Mouse (Mus musculus): ENCODE measurements at regions not wholly inside any gene's neighbourhood (a gene's known extent, or its start where the extent isn't known, plus 50 kb on each side); places are given as distances from the start of the nearest gene placed in this dataset.

DNA sequence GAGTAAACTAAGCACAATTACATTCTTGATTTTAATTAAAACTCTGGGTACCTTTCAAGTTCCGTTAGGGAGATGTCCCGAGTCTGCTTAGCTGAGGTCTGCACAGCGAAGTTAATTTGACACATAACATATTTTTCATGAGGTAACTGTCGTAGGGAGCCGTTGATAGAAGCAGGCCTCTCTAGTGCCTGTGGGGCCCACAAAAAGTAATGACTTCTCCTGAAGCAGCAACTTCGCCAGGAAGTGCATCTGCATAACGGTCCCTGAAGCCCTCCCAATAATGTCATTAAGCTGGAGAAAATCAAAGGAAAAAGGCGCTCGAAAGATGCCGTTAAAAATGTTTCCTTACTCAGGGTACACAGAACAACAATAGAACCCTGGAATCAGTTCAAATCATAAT, 410.7 kb upstream of the Tmpo start:
- H3K36me3 ChIP-seq (ENCODE audit: insufficient read depth, low read length) = no peaks in the 10 kb centered on the region
- H3K27ac ChIP-seq (ENCODE audit: low read length) = no peak overlapping the region
- H3K9me3 ChIP-seq (ENCODE audit: low read length) = no peaks in the 10 kb centered on the region
- no peak overlapping the region for H3K4me3 ChIP-seq (ENCODE audit: low read length)
- 0 out of 2 replicates have a peak, but pooled peaks cover 4% of the 10 kb centered on the region for H3K4me1 ChIP-seq (ENCODE audit: insufficient read depth, low read length)
- no peaks in the 10 kb centered on the region for H3K27me3 ChIP-seq (ENCODE audit: insufficient read depth, low read length)
- no peak for ATAC-seq (ENCODE audit: low FRiP score, low TSS enrichment)
- WGBS = 38% methylated on average over 10 of the region's 10 CpGs
- no peak overlapping the region for H3K4me2 ChIP-seq (replicated peaks; ENCODE audit: low read depth, low read length)
- no peak overlapping the region for H3K9ac ChIP-seq (replicated peaks; ENCODE audit: low read length)

DNA sequence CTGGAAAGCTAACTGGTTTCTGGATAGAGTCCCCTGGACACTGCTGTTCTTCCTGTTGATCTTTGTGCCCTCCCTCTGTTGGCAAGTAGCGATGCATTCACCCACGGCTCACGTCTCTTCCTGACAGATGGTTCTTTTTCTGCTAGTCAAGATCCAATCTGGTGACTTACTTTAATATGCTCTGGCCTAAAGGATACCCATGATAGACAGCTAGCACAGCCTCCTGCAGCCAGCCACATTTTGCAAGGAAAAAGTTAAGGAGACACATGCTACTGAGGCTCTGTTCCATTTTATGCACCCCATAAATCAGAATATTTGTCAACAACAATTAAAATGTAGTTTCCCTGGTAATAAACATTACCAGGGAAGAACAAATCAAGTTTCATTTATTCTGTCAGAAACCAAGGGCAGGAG, 410.3 kb upstream of the Tmpo start:
- no peak overlapping the region for H3K9ac ChIP-seq (replicated peaks; ENCODE audit: low read length)
- H3K9me3 ChIP-seq (ENCODE audit: low read length) = no peaks in the 10 kb centered on the region
- no peaks in the 10 kb centered on the region for H3K36me3 ChIP-seq (ENCODE audit: insufficient read depth, low read length)
- H3K4me2 ChIP-seq (replicated peaks; ENCODE audit: low read depth, low read length) = no peak overlapping the region
- no peak overlapping the region for H3K4me3 ChIP-seq (ENCODE audit: low read length)
- ATAC-seq (ENCODE audit: low FRiP score, low TSS enrichment) = no peak
- no peak overlapping the region for H3K27ac ChIP-seq (ENCODE audit: low read length)
- WGBS = 12% methylated on average over 3 of the region's 3 CpGs
- 0 out of 2 replicates have a peak, but pooled peaks cover 4% of the 10 kb centered on the region for H3K4me1 ChIP-seq (ENCODE audit: insufficient read depth, low read length)
- no peaks in the 10 kb centered on the region for H3K27me3 ChIP-seq (ENCODE audit: insufficient read depth, low read length)

- Histone ChIP-seq H3K9ac (replicated peaks; ENCODE audit: low read length) (no peak overlapping the region), H3K4me3 (ENCODE audit: low read length) (no peak overlapping the region), H3K36me3 (ENCODE audit: insufficient read depth, low read length) (no peaks in the 10 kb centered on the region), H3K27me3 (ENCODE audit: insufficient read depth, low read length) (no peaks in the 10 kb centered on the region), H3K9me3 (ENCODE audit: low read length) (no peaks in the 10 kb centered on the region), H3K27ac (ENCODE audit: low read length) (no peak overlapping the region), H3K4me1 (ENCODE audit: insufficient read depth, low read length) (peaks cover 6% of the 10 kb centered on the region; the same call in 1 of the 2 replicates), H3K4me2 (replicated peaks; ENCODE audit: low read depth, low read length) (no peak overlapping the region)
- WGBS = 91% methylated on average over 3 of the region's 3 CpGs
- ATAC-seq (ENCODE audit: low FRiP score, low TSS enrichment) = no peak
Observed at GRCm38 (mm10) chr10:91583204-91583603, 402.1 kb upstream of the Tmpo start.

DNA sequence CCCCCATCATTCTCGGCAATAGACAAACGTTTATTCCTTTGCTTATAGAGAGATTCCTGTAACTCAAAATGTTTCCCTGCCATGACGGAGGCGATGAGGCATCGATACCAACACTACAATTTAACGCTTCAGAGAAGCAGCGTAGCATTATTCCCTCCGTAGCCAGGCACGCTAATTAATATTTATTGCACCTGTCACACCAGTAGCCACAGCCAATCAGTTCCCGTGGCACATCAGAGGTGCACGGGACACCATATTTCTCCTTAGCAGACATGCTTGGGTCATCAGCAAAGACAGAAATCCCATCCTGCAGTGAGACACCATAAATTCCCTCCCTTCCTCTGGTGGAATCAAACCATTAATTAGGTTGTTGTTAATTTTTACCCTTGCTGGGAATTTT, 399.8 kb upstream of the Tmpo start:
- peak overlapping the region; percentile 45 for H3K4me2 ChIP-seq (replicated peaks; ENCODE audit: low read depth, low read length)
- WGBS = 25% methylated on average over 11 of the region's 11 CpGs
- H3K4me3 ChIP-seq (ENCODE audit: low read length) = peak overlapping the region; percentile 5; the same call in 1 of the 2 replicates
- peak; percentile 70; the same call in 1 of the 2 replicates for ATAC-seq (ENCODE audit: low FRiP score, low TSS enrichment)
- no peak overlapping the region for H3K27ac ChIP-seq (ENCODE audit: low read length)
- no peaks in the 10 kb centered on the region for H3K36me3 ChIP-seq (ENCODE audit: insufficient read depth, low read length)
- H3K27me3 ChIP-seq (ENCODE audit: insufficient read depth, low read length) = no peaks in the 10 kb centered on the region
- peaks cover 6% of the 10 kb centered on the region; the same call in 1 of the 2 replicates for H3K4me1 ChIP-seq (ENCODE audit: insufficient read depth, low read length)
- H3K9me3 ChIP-seq (ENCODE audit: low read length) = no peaks in the 10 kb centered on the region
- no peak overlapping the region for H3K9ac ChIP-seq (replicated peaks; ENCODE audit: low read length)

DNA sequence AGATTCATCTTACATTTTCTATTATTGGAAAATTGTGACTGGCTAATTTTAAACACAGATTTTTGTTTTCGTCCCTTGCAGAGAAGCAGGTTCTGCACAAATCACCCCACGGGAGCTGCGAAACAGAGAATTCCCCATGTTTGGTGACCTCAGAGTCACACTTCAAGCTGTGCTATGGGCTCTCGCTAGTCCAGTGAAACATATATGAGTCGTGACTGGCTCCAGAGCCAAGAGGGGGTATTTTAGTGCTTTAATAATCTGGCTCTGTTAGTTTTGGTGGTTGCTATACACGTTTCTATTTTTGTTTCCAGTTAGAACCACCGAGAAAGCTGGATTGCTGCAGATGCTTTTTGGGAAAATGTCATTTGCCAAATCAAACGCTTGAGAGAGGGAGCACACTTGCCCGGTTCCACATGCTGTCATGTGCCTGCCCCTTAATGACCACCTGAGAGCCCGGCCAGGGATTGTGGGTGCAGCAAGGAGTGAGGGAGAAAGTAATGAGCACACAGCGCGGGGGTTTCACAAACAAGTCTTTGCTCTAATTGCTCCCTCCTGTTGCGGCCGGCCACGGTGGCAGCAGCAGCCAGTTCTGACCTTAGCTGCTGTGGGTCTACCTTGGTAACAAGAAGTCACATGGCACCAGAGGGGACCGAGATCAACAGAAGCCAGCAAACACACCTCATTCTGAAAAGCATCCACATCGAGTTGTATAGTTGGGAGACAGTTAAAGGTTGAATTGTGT, 394.4 kb upstream of the Tmpo start:
- Histone ChIP-seq H3K9me3 (ENCODE audit: low read length) (no peaks in the 10 kb centered on the region), H3K4me3 (ENCODE audit: low read length) (no peak overlapping the region), H3K4me2 (replicated peaks; ENCODE audit: low read depth, low read length) (no peak overlapping the region), H3K36me3 (ENCODE audit: insufficient read depth, low read length) (no peaks in the 10 kb centered on the region), H3K27me3 (ENCODE audit: insufficient read depth, low read length) (no peaks in the 10 kb centered on the region), H3K4me1 (ENCODE audit: insufficient read depth, low read length) (no peaks in the 10 kb centered on the region; the same call in 1 of the 2 replicates), H3K27ac (ENCODE audit: low read length) (no peak overlapping the region), H3K9ac (replicated peaks; ENCODE audit: low read length) (no peak overlapping the region)
- ATAC-seq (ENCODE audit: low FRiP score, low TSS enrichment) = peak; percentile 42; the same call in 1 of the 2 replicates
- 66% methylated on average over 17 of the region's 17 CpGs for WGBS

- peaks cover 2% of the 10 kb centered on the region; the same call in 1 of the 2 replicates for H3K4me1 ChIP-seq (ENCODE audit: insufficient read depth, low read length)
- H3K4me3 ChIP-seq (ENCODE audit: low read length) = no peak overlapping the region
- H3K9ac ChIP-seq (replicated peaks; ENCODE audit: low read length) = no peak overlapping the region
- no peak overlapping the region for H3K4me2 ChIP-seq (replicated peaks; ENCODE audit: low read depth, low read length)
- no peaks in the 10 kb centered on the region for H3K9me3 ChIP-seq (ENCODE audit: low read length)
- ATAC-seq (ENCODE audit: low FRiP score, low TSS enrichment) = no peak
- H3K36me3 ChIP-seq (ENCODE audit: insufficient read depth, low read length) = no peaks in the 10 kb centered on the region
- H3K27me3 ChIP-seq (ENCODE audit: insufficient read depth, low read length) = no peaks in the 10 kb centered on the region
- 78% methylated on average over 7 of the region's 7 CpGs for WGBS
- peak overlapping the region; percentile 8; the same call in 1 of the 2 replicates for H3K27ac ChIP-seq (ENCODE audit: low read length)
Observed at GRCm38 (mm10) chr10:91572796-91573195, 391.7 kb upstream of the Tmpo start.

DNA sequence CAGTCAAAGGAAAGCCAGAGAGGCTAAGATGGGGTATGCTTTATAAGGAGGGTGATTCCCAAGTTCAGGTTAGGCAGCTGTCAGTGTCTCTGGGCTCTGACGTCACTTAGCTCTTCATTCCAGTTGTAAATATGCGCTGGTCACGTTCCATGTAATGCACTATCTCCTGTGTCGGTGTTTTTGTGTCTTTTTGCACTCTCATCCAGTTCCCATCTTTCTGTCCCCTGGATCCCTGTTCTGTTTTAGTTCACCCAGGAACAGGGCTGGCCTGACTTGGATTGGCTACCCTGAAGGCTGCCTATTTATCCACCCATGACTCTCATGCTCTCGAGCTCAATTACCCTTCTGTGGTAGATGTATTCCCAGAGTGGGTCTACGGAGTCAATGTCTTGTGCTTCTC, 387.9 kb upstream of the Tmpo start:
- H3K4me1 ChIP-seq (ENCODE audit: insufficient read depth, low read length) = peaks cover 2% of the 10 kb centered on the region; the same call in 1 of the 2 replicates
- no peak overlapping the region for H3K4me3 ChIP-seq (ENCODE audit: low read length)
- ATAC-seq (ENCODE audit: low FRiP score, low TSS enrichment) = no peak
- H3K27ac ChIP-seq (ENCODE audit: low read length) = no peak overlapping the region
- no peaks in the 10 kb centered on the region for H3K9me3 ChIP-seq (ENCODE audit: low read length)
- WGBS = 68% methylated on average over 6 of the region's 6 CpGs
- no peak overlapping the region for H3K9ac ChIP-seq (replicated peaks; ENCODE audit: low read length)
- H3K36me3 ChIP-seq (ENCODE audit: insufficient read depth, low read length) = no peaks in the 10 kb centered on the region
- H3K27me3 ChIP-seq (ENCODE audit: insufficient read depth, low read length) = no peaks in the 10 kb centered on the region
- H3K4me2 ChIP-seq (replicated peaks; ENCODE audit: low read depth, low read length) = no peak overlapping the region

- H3K36me3 ChIP-seq (ENCODE audit: insufficient read depth, low read length) = no peaks in the 10 kb centered on the region
- no peak for ATAC-seq (ENCODE audit: low FRiP score, low TSS enrichment)
- no peak overlapping the region for H3K9ac ChIP-seq (replicated peaks; ENCODE audit: low read length)
- no peaks in the 10 kb centered on the region for H3K27me3 ChIP-seq (ENCODE audit: insufficient read depth, low read length)
- no peak overlapping the region for H3K4me3 ChIP-seq (ENCODE audit: low read length)
- no peaks in the 10 kb centered on the region for H3K9me3 ChIP-seq (ENCODE audit: low read length)
- H3K27ac ChIP-seq (ENCODE audit: low read length) = no peak overlapping the region
- WGBS = 64% methylated on average over 7 of the region's 7 CpGs
- H3K4me1 ChIP-seq (ENCODE audit: insufficient read depth, low read length) = 0 out of 2 replicates have a peak, but pooled peaks cover 2% of the 10 kb centered on the region
- H3K4me2 ChIP-seq (replicated peaks; ENCODE audit: low read depth, low read length) = no peak overlapping the region
Observed at GRCm38 (mm10) chr10:91566116-91566774, 385.1 kb upstream of the Tmpo start.

DNA sequence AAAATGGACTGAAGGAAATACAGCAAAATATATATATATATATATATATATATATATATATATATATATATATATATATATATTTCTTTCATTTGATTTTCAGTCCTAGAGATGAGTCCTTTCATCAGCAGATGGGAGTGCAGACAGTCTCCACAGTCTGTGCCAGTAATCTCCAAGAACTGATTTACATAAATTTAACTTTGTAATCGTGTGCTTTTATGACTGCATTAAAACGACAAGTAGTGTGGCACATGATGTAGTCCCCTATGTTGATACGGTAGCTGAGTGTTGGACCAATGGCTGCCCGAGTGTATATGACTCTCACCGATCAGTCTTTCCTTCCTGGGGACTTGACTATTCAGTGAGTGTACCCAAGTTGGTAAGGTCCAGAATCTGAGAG, 378.2 kb upstream of the Tmpo start:
- Histone ChIP-seq H3K27me3 (ENCODE audit: insufficient read depth, low read length) (no peaks in the 10 kb centered on the region), H3K9me3 (ENCODE audit: low read length) (no peaks in the 10 kb centered on the region), H3K27ac (ENCODE audit: low read length) (no peak overlapping the region), H3K9ac (replicated peaks; ENCODE audit: low read length) (no peak overlapping the region), H3K4me2 (replicated peaks; ENCODE audit: low read depth, low read length) (no peak overlapping the region), H3K36me3 (ENCODE audit: insufficient read depth, low read length) (no peaks in the 10 kb centered on the region), H3K4me3 (ENCODE audit: low read length) (no peak overlapping the region), H3K4me1 (ENCODE audit: insufficient read depth, low read length) (no peaks in the 10 kb centered on the region)
- ATAC-seq (ENCODE audit: low FRiP score, low TSS enrichment) = no peak
- 86% methylated on average over 5 of the region's 5 CpGs for WGBS

DNA sequence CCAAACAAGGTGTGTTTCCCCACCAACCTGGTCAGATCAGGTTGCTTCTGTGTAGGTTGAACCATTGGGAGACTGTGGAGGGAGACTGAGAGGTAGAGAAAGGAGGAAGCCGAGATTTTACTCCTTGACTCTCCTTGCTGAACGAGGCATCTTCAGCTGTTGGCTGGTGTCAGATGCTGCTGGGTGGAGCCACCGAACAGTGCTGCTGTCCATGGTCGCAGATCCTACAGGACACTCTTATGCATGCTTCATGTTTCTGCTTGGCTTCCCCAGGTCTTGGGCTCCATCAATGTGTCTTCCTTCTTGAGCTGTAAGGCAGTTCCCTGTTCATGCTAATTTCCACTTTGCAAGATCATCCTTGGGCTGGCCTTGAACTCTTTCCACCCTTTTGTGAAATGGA, 367.0 kb upstream of the Tmpo start:
- H3K4me3 ChIP-seq (ENCODE audit: low read length) = no peak overlapping the region

More for the DNA sequence above, 367.0 kb upstream of the Tmpo start:
- 48% methylated on average over 4 of the region's 4 CpGs for WGBS
- no peak overlapping the region for H3K27ac ChIP-seq (ENCODE audit: low read length)
- no peaks in the 10 kb centered on the region for H3K36me3 ChIP-seq (ENCODE audit: insufficient read depth, low read length)
- H3K9me3 ChIP-seq (ENCODE audit: low read length) = no peaks in the 10 kb centered on the region
- H3K9ac ChIP-seq (replicated peaks; ENCODE audit: low read length) = no peak overlapping the region
- H3K27me3 ChIP-seq (ENCODE audit: insufficient read depth, low read length) = no peaks in the 10 kb centered on the region
- no peak for ATAC-seq (ENCODE audit: low FRiP score, low TSS enrichment)
- H3K4me1 ChIP-seq (ENCODE audit: insufficient read depth, low read length) = no peaks in the 10 kb centered on the region
- H3K4me2 ChIP-seq (replicated peaks; ENCODE audit: low read depth, low read length) = no peak overlapping the region

Measured in kidney, embryonic 16.5 days (tissue).